Mouse (Mus musculus): Measurements from ENCODE around the gene Fbxo3.

GRCm38 (mm10) chr2:104099231-104099585 is 71.7 kb downstream of the Fbxo3 start:
- TF ChIP-seq CTCF (IDR thresholded peaks at IDR 0.05) (no peak), POLR2A (IDR thresholded peaks at IDR 0.05; ENCODE audit: insufficient read depth, low read depth, low read length) (no peak)

All from heart, adult 2 months (tissue).